ENCODE assay signal across 21 mouse cellular contexts in the genomic region with DNA sequence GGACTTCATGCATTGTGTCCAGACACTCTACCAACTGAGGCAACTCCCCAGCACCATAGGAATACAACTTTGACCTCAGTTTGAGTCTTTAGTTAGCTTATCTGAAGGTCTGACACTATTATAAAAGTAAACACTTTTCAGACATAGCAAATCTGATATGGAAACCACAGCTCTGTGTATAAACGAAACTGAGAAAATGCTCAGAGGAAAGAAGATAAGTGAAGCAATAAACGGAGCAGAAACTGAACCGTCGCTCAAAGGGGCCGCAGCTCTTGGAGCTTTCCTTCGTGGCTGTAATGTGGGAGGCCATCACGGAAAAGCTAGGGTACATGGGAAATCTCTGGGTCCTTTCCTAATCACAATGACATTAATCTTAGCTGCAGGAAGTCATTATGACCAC. TPM values are rescaled to one million over a fixed set of nuclear protein-coding genes. Genes with fewer than 3 reads are reported as not detected.
A peak's percentile ranks its signal among the peaks of the same experiment; 100 is the strongest.
DNase-seq lines count a peak whose midpoint lies in the region; ATAC-seq and TF ChIP-seq lines count a peak whose summit lies in the region.
"Had no signal": no experiment of that assay in that cellular context is flagged by ENCODE, and none has a peak within 500 bp of the region (broad histone marks: within the 10 kb centered on the region; RNA-seq: fewer than 3 reads in every experiment).

No protein-coding gene starts in this region.

- H3K27me3 ChIP-seq in MEL (ENCODE audit: control insufficient read depth in 1 of 2, insufficient read depth in 2 of 2, low read length in 2 of 2), result no peaks in the 10 kb centered on the region
- no peaks in the 10 kb centered on the region for H3K27me3 ChIP-seq in intestine, embryonic 16.5 days (replicated peaks; ENCODE audit: control insufficient read depth, insufficient read depth, low read length)
- no peaks in the 10 kb centered on the region for H3K27me3 ChIP-seq in stomach, embryonic 16.5 days (ENCODE audit: control insufficient read depth, insufficient read depth, low read length)
- H3K27me3 ChIP-seq: heart, embryonic 13.5 days; hindbrain, embryonic 15.5 days had no signal

- H3K9me3 ChIP-seq in MEL (replicated peaks; ENCODE audit: insufficient read depth, low read length), result no peaks in the 10 kb centered on the region
- no peaks in the 10 kb centered on the region for H3K9me3 ChIP-seq in intestine, embryonic 16.5 days (ENCODE audit: control insufficient read depth, low read length)
- no peaks in the 10 kb centered on the region for H3K9me3 ChIP-seq in stomach, embryonic 16.5 days (replicated peaks; ENCODE audit: control insufficient read depth, low read length)
- H3K9me3 ChIP-seq: embryonic facial prominence, embryonic 10.5 days; forebrain, embryonic 10.5 days; G1E; heart, embryonic 13.5 days; hindbrain, embryonic 15.5 days had no signal

- no peak for TF ChIP-seq RAD21 in MEL (IDR thresholded peaks at IDR 0.05; ENCODE audit: low read depth, low read length)

- TF ChIP-seq POLR2A in MEL (IDR thresholded peaks at IDR 0.05; ENCODE audit: control insufficient read depth in 1 of 2, insufficient read depth in 1 of 2, low read depth in 1 of 2, low read length in 2 of 2, poor library complexity in 1 of 2), result no peak

- peak overlapping the region; percentile 77 for H3K27ac ChIP-seq in MEL (ENCODE audit: control insufficient read depth, low read depth, low read length)
- H3K27ac ChIP-seq in intestine, embryonic 16.5 days (ENCODE audit: low read length), result peak overlapping the region; percentile 85
- peak overlapping the region; percentile 41 for H3K27ac ChIP-seq in stomach, embryonic 16.5 days (ENCODE audit: low read length)
- H3K27ac ChIP-seq: embryonic facial prominence, embryonic 10.5 days; forebrain, embryonic 10.5 days; heart, embryonic 13.5 days; hindbrain, embryonic 15.5 days had no signal

- TF ChIP-seq CTCF in MEL (IDR thresholded peaks at IDR 0.05 in 2 of 3, conservative IDR thresholded peaks at IDR 0.05 in 1 of 3; ENCODE audit: control insufficient read depth in 1 of 3, insufficient read depth in 1 of 3, low read depth in 2 of 3, low read length in 3 of 3, poor library complexity in 1 of 3, severe bottlenecking in 1 of 3), result no peak

- WGBS in intestine, embryonic 16.5 days, result 50% methylated on average over 7 of the region's 7 CpGs
- WGBS in stomach, embryonic 16.5 days, result 54% methylated on average over 7 of the region's 7 CpGs

- DNase-seq in CD4-positive, CD25-positive, alpha-beta regulatory T cell, adult 2 months (ENCODE audit: low read depth, low spot score), result peak; percentile 17
- peak; percentile 62 for DNase-seq in MEL (ENCODE audit: low read depth, low spot score)
- DNase-seq in frontal cortex, postnatal 25 days (ENCODE audit: low spot score in 2 of 2), result no peak
- no peak for DNase-seq in right cerebral cortex, adult 18-20 months
- DNase-seq: adrenal gland, postnatal 10 days; cerebellum, adult 11 months; cerebellum, adult 8-10 months; cerebellum, postnatal 25 days; gastrocnemius, postnatal 36 days; heart, adult 11 months; heart, postnatal 36 days had no signal

- peak overlapping the region; percentile 46 for H3K9ac ChIP-seq in MEL (ENCODE audit: control insufficient read depth, low read depth, low read length, poor library complexity, severe bottlenecking)
- H3K9ac ChIP-seq in intestine, embryonic 16.5 days (ENCODE audit: low read depth, low read length), result no peak overlapping the region
- H3K9ac ChIP-seq in stomach, embryonic 16.5 days (ENCODE audit: low read length), result no peak overlapping the region
- H3K9ac ChIP-seq: heart, embryonic 13.5 days; hindbrain, embryonic 15.5 days had no signal

- peak overlapping the region; percentile 18 to 50 for H3K4me3 ChIP-seq in MEL (ENCODE audit: control insufficient read depth in 1 of 2, insufficient read depth in 1 of 2, low read depth in 2 of 2, low read length in 2 of 2)
- H3K4me3 ChIP-seq in intestine, embryonic 16.5 days (ENCODE audit: low read length), result no peak overlapping the region
- H3K4me3 ChIP-seq in stomach, embryonic 16.5 days (replicated peaks; ENCODE audit: low read length), result no peak overlapping the region
- H3K4me3 ChIP-seq: embryonic facial prominence, embryonic 10.5 days; erythroblast, embryonic 14.5 days; forebrain, embryonic 10.5 days; heart, embryonic 13.5 days; hindbrain, embryonic 15.5 days had no signal

- H3K4me2 ChIP-seq in intestine, embryonic 16.5 days (ENCODE audit: low read depth, low read length), result no peak overlapping the region
- no peak overlapping the region for H3K4me2 ChIP-seq in stomach, embryonic 16.5 days (ENCODE audit: low read depth, low read length)
- H3K4me2 ChIP-seq: heart, embryonic 13.5 days; hindbrain, embryonic 15.5 days had no signal

- peaks cover 0 to 30% of the 10 kb centered on the region in 2 experiments; a peak in 2 of 4 replicates for H3K36me3 ChIP-seq in MEL (ENCODE audit: control insufficient read depth in 1 of 2, insufficient read depth in 2 of 2, low read length in 2 of 2)
- H3K36me3 ChIP-seq in intestine, embryonic 16.5 days (ENCODE audit: control insufficient read depth, insufficient read depth, low read length), result no peaks in the 10 kb centered on the region
- no peaks in the 10 kb centered on the region for H3K36me3 ChIP-seq in stomach, embryonic 16.5 days (ENCODE audit: control insufficient read depth, insufficient read depth, low read length)
- H3K36me3 ChIP-seq: hindbrain, embryonic 15.5 days had no signal

- ATAC-seq in CD4-positive, CD25-positive, alpha-beta regulatory T cell, adult 4 months, result no peak
- peak; percentile 12; the same call in 1 of the 2 replicates for ATAC-seq in intestine, embryonic 16.5 days
- no peak for ATAC-seq in stomach, embryonic 16.5 days (ENCODE audit: insufficient read depth, low FRiP score)
- ATAC-seq: forebrain, embryonic 14.5 days had no signal

- peaks cover 18% of the 10 kb centered on the region for H3K79me2 ChIP-seq in MEL (ENCODE audit: control insufficient read depth, insufficient read depth, low read length, poor library complexity)

- TF ChIP-seq EP300 in MEL (IDR thresholded peaks at IDR 0.05; ENCODE audit: low read depth in 1 of 2, low read length in 2 of 2), result peak; percentile 77 to 84

- H3K4me1 ChIP-seq in MEL (ENCODE audit: control insufficient read depth in 1 of 2, insufficient read depth in 2 of 2, low read length in 2 of 2), result peaks cover 7 to 33% of the 10 kb centered on the region in 2 experiments
- H3K4me1 ChIP-seq in intestine, embryonic 16.5 days (ENCODE audit: control insufficient read depth, insufficient read depth, low read length), result peaks cover 12% of the 10 kb centered on the region
- H3K4me1 ChIP-seq in stomach, embryonic 16.5 days (ENCODE audit: control insufficient read depth, insufficient read depth, low read length), result peaks cover 17% of the 10 kb centered on the region

TF ChIP-seq in MEL, 35 proteins besides CTCF, POLR2A, EP300 and RAD21 (continues in another document):
- peak; percentile 54; the same call in 1 of the 2 replicates for TF ChIP-seq HCFC1 (IDR thresholded peaks at IDR 0.05; ENCODE audit: low read depth, low read length)
- peak; percentile 40; the same call in 1 of the 2 replicates for TF ChIP-seq MEF2A (IDR thresholded peaks at IDR 0.05; ENCODE audit: extremely low read depth, insufficient replicate concordance, low read depth, low read length, poor library complexity, severe bottlenecking)
- TF ChIP-seq MXI1 (IDR thresholded peaks at IDR 0.05; ENCODE audit: low read depth, low read length), result peak; percentile 39; the same call in 1 of the 2 replicates
- TF ChIP-seq MYC (IDR thresholded peaks at IDR 0.05; ENCODE audit: low read depth, low read length), result no peak
- TF ChIP-seq ZMIZ1 (IDR thresholded peaks at IDR 0.05; ENCODE audit: low read depth, low read length), result no peak
- no peak for TF ChIP-seq CHD1 (IDR thresholded peaks at IDR 0.05; ENCODE audit: low read depth, low read length)
- TF ChIP-seq USF1 (IDR thresholded peaks at IDR 0.05; ENCODE audit: low read depth, low read length), result no peak
- peak; percentile 84 for TF ChIP-seq RCOR1 (IDR thresholded peaks at IDR 0.05; ENCODE audit: low read depth, low read length)
- TF ChIP-seq ZKSCAN1 (IDR thresholded peaks at IDR 0.05; ENCODE audit: low read depth, low read length), result no peak
- TF ChIP-seq MAX (IDR thresholded peaks at IDR 0.05; ENCODE audit: low read length), result no peak
- TF ChIP-seq ZC3H11A (IDR thresholded peaks at IDR 0.05; ENCODE audit: low read depth, low read length), result no peak
- no peak for TF ChIP-seq TAL1 (IDR thresholded peaks at IDR 0.05; ENCODE audit: low read length)
- TF ChIP-seq ETS1 (IDR thresholded peaks at IDR 0.05; ENCODE audit: low read depth, low read length), result peak; percentile 89
- no peak for TF ChIP-seq NRF1 (IDR thresholded peaks at IDR 0.05; ENCODE audit: insufficient read depth, low read depth, low read length, poor library complexity, severe bottlenecking)
- TF ChIP-seq MYB (IDR thresholded peaks at IDR 0.05; ENCODE audit: low read depth, low read length), result peak; percentile 44; the same call in 1 of the 2 replicates

RNA-seq across cellular contexts. Expression of gene Dync1li1, which starts 2.3 kb away (rescaled TPM):
- polyA plus RNA-seq in CD4-positive, CD25-positive, alpha-beta regulatory T cell, adult 4 months (2017; shearing (Covaris generic)), result 10 to 100 TPM; 45.1 to 46.5 TPM
- total RNA-seq in MEL (2012; rRNA removed), result 35.2 TPM in 2 replicates
- 10 to 100 TPM in 1 of 2 experiments, not detected in 1; 40.0 TPM for polyA plus RNA-seq in MEL (2012; ENCODE audit: insufficient read depth in 1 of 2, insufficient read length in 2 of 2, low read depth in 1 of 2, low replicate concordance in 2 of 2, missing spikeins in 1 of 2)
- 48.1 and 52.2 TPM in 2 replicates for polyA plus RNA-seq in intestine, embryonic 16.5 days (2015; fragmentation: Nextera tagmentation; extraction: Ambion mirVana)
- 45.2 and 53.0 TPM in 2 replicates for polyA plus RNA-seq in stomach, embryonic 16.5 days (2015; fragmentation: Nextera tagmentation; extraction: Ambion mirVana)

RNA-seq across cellular contexts. Expression of gene Cmtm6, which starts 44.7 kb away (rescaled TPM):
- 10 to 100 TPM; 74.0 to 81.7 TPM for polyA plus RNA-seq in CD4-positive, CD25-positive, alpha-beta regulatory T cell, adult 4 months (2017; shearing (Covaris generic))
- total RNA-seq in MEL (2012; rRNA removed), result 17.6 and 21.0 TPM in 2 replicates
- polyA plus RNA-seq in MEL (2012; ENCODE audit: insufficient read depth in 1 of 2, insufficient read length in 2 of 2, low read depth in 1 of 2, low replicate concordance in 2 of 2, missing spikeins in 1 of 2), result 10 to 100 TPM in 1 of 2 experiments, not detected in 1; 21.7 TPM
- 100 and 113 TPM in 2 replicates for polyA plus RNA-seq in intestine, embryonic 16.5 days (2015; fragmentation: Nextera tagmentation; extraction: Ambion mirVana)
- 71.8 and 81.0 TPM in 2 replicates for polyA plus RNA-seq in stomach, embryonic 16.5 days (2015; fragmentation: Nextera tagmentation; extraction: Ambion mirVana)

RNA-seq across cellular contexts. Expression of gene Cnot10, which starts 46.3 kb away (rescaled TPM):
- polyA plus RNA-seq in CD4-positive, CD25-positive, alpha-beta regulatory T cell, adult 4 months (2017; shearing (Covaris generic)), result 10 to 100 TPM; 23.9 to 24.1 TPM
- total RNA-seq in MEL (2012; rRNA removed), result 42.4 and 43.3 TPM in 2 replicates
- polyA plus RNA-seq in MEL (2012; ENCODE audit: insufficient read depth in 1 of 2, insufficient read length in 2 of 2, low read depth in 1 of 2, low replicate concordance in 2 of 2, missing spikeins in 1 of 2), result 100 to 1,000 TPM in 1 of 2 experiments, 10 to 100 TPM in 1; 46.9 to 143 TPM
- polyA plus RNA-seq in intestine, embryonic 16.5 days (2015; fragmentation: Nextera tagmentation; extraction: Ambion mirVana), result 49.3 and 50.0 TPM in 2 replicates
- 54.6 and 57.8 TPM in 2 replicates for polyA plus RNA-seq in stomach, embryonic 16.5 days (2015; fragmentation: Nextera tagmentation; extraction: Ambion mirVana)

Comparison
In these comparisons a context has a peak if more than half of its experiments do, and no peak if none do; other contexts are left out.
1. DNase-seq: peak in CD4-positive, CD25-positive, alpha-beta regulatory T cell, adult 2 months (single experiment) and MEL (single experiment); none in frontal cortex, postnatal 25 days (0 of 2) and right cerebral cortex, adult 18-20 months (single experiment).
2. H3K4me3 ChIP-seq: peak in MEL (2 of 2); none in intestine, embryonic 16.5 days (single experiment) and stomach, embryonic 16.5 days (single experiment).
3. Peak in every context shown above with its lines, with median percentiles within 50 percentile points of each other: H3K27ac ChIP-seq.